Mouse (Mus musculus) MEL (cell line): ENCODE data around the gene Nes. TPM values are rescaled to one million over a fixed set of nuclear protein-coding genes. Genes with fewer than 3 reads are reported as not detected.

Experiments
- DNase-seq: peaks from one replicate; pipeline ENCODE4 v3.0.0; 2011; ENCODE audit warnings: low read depth, low spot score
- H3K27ac ChIP-seq: 2 replicates; pipeline ENCODE4 v1.5.1; 2012; ENCODE audit warnings: low read depth, mild to moderate bottlenecking, control low read depth, low read length, moderate library complexity; ENCODE audit not compliant: control insufficient read depth
- H3K27me3 ChIP-seq, 2 experiments: fragments of 150-350 bp in 1 of 2; sonication (generic) in 1 of 2; 2 replicates each; pipeline ENCODE4 v1.6.1; 2012; ENCODE audit warnings: low read length in 2 of 2, mild to moderate bottlenecking in 2 of 2, improper control_type of control experiment in 1 of 2, moderate library complexity in 1 of 2; ENCODE audit not compliant: insufficient read depth in 2 of 2, control insufficient read depth in 1 of 2
- H3K36me3 ChIP-seq, 2 experiments: 2 replicates each; pipeline ENCODE4 v1.6.1; 2012 to 2014; ENCODE audit warnings: low read length in 2 of 2, improper control_type of control experiment in 1 of 2, inconsistent platforms in 1 of 2, mild to moderate bottlenecking in 1 of 2; ENCODE audit not compliant: insufficient read depth in 2 of 2, control insufficient read depth in 1 of 2
- H3K4me1 ChIP-seq, 2 experiments: fragments of 150-350 bp in 1 of 2; sonication (generic) in 1 of 2; 2 replicates each; pipeline ENCODE4 v1.6.1; 2012; ENCODE audit warnings: low read length in 2 of 2, improper control_type of control experiment in 1 of 2, mild to moderate bottlenecking in 1 of 2; ENCODE audit not compliant: insufficient read depth in 2 of 2, control insufficient read depth in 1 of 2
- H3K4me3 ChIP-seq, 2 experiments: fragments of 150-350 bp in 1 of 2; sonication (generic) in 1 of 2; 2 replicates each; pipeline ENCODE4 v1.5.1; 2012; ENCODE audit warnings: low read depth in 2 of 2, low read length in 2 of 2, mild to moderate bottlenecking in 2 of 2, moderate library complexity in 2 of 2, control low read depth in 1 of 2, improper control_type of control experiment in 1 of 2; ENCODE audit not compliant: control insufficient read depth in 1 of 2, insufficient read depth in 1 of 2
- H3K79me2 ChIP-seq: 2 replicates; pipeline ENCODE4 v1.6.1; 2012; ENCODE audit warnings: mild to moderate bottlenecking, low read length, moderate library complexity; ENCODE audit not compliant: control insufficient read depth, poor library complexity, insufficient read depth
- H3K9ac ChIP-seq: 2 replicates; pipeline ENCODE4 v1.6.1; 2012; ENCODE audit warnings: low read depth, mild to moderate bottlenecking, control low read depth, low read length, moderate library complexity; ENCODE audit not compliant: control insufficient read depth, poor library complexity, severe bottlenecking
- H3K9me3 ChIP-seq: fragments of 150-350 bp; sonication (generic); replicated peaks from 2 replicates; pipeline ENCODE4 v1.6.1; 2012; ENCODE audit warnings: mild to moderate bottlenecking, low read length, improper control_type of control experiment, moderate library complexity; ENCODE audit not compliant: insufficient read depth
- BHLHE40 ChIP-seq: IDR thresholded peaks from 2 replicates; pipeline ENCODE4 v1.6.1; 2012; ENCODE audit warnings: low read depth, mild to moderate bottlenecking, inconsistent platforms, low read length, improper control_type of control experiment, borderline replicate concordance
- CHD1 ChIP-seq: IDR thresholded peaks from 2 replicates; pipeline ENCODE4 v1.6.1; 2012; ENCODE audit warnings: low read depth, mild to moderate bottlenecking, inconsistent platforms, low read length, improper control_type of control experiment
- CHD2 ChIP-seq: IDR thresholded peaks from 2 replicates; pipeline ENCODE4 v1.6.1; 2011; ENCODE audit warnings: low read length, improper control_type of control experiment
- CTCF ChIP-seq, 3 experiments: IDR thresholded peaks in 2 of 3; conservative IDR thresholded peaks in 1 of 3; 2 replicates each; pipeline ENCODE4 v1.5.1; 2011 to 2012; ENCODE audit warnings: low read length in 3 of 3, low read depth in 2 of 3, mild to moderate bottlenecking in 2 of 3, improper control_type of control experiment in 1 of 3, inconsistent platforms in 1 of 3, mixed read lengths in 1 of 3, moderate library complexity in 1 of 3; ENCODE audit not compliant: control insufficient read depth in 1 of 3, insufficient read depth in 1 of 3, poor library complexity in 1 of 3, severe bottlenecking in 1 of 3
- JUND ChIP-seq: IDR thresholded peaks from 2 replicates; pipeline ENCODE4 v1.6.1; 2011; ENCODE audit warnings: low read depth, mild to moderate bottlenecking, improper control_type of control experiment, low read length
- MAZ ChIP-seq: IDR thresholded peaks from 2 replicates; pipeline ENCODE4 v1.6.1; 2012; ENCODE audit warnings: low read depth, mild to moderate bottlenecking, inconsistent platforms, low read length, improper control_type of control experiment
- MEF2A ChIP-seq: IDR thresholded peaks from 2 replicates; pipeline ENCODE4 v1.6.1; 2014; ENCODE audit warnings: low read depth, mild to moderate bottlenecking, inconsistent platforms, low read length, improper control_type of control experiment; ENCODE audit not compliant: poor library complexity, insufficient replicate concordance, severe bottlenecking; ENCODE audit errors: extremely low read depth
- MXI1 ChIP-seq: IDR thresholded peaks from 2 replicates; pipeline ENCODE4 v1.6.1; 2011; ENCODE audit warnings: mild to moderate bottlenecking, low read depth, low read length, improper control_type of control experiment
- MYC ChIP-seq: IDR thresholded peaks from 2 replicates; pipeline ENCODE4 v1.6.1; 2011; ENCODE audit warnings: low read depth, mild to moderate bottlenecking, low read length, improper control_type of control experiment, moderate library complexity
- POLR2A ChIP-seq, 2 experiments: IDR thresholded peaks; 2 replicates each; pipeline ENCODE4 v1.6.1; 2011 to 2012; ENCODE audit warnings: low read length in 2 of 2, mild to moderate bottlenecking in 2 of 2, control low read depth in 1 of 2, improper control_type of control experiment in 1 of 2, low read depth in 1 of 2, moderate library complexity in 1 of 2; ENCODE audit not compliant: control insufficient read depth in 1 of 2, insufficient read depth in 1 of 2, poor library complexity in 1 of 2
- RAD21 ChIP-seq: IDR thresholded peaks from 2 replicates; pipeline ENCODE4 v1.6.1; 2011; ENCODE audit warnings: mild to moderate bottlenecking, low read depth, low read length, improper control_type of control experiment
- RCOR1 ChIP-seq: IDR thresholded peaks from 2 replicates; pipeline ENCODE4 v1.6.1; 2012; ENCODE audit warnings: low read depth, mild to moderate bottlenecking, inconsistent platforms, low read length, improper control_type of control experiment
- SIN3A ChIP-seq: IDR thresholded peaks from 2 replicates; pipeline ENCODE4 v1.6.1; 2012; ENCODE audit warnings: low read length, improper control_type of control experiment, inconsistent platforms
- TAL1 ChIP-seq: IDR thresholded peaks from 2 replicates; pipeline ENCODE4 v1.6.1; 2012; ENCODE audit warnings: mild to moderate bottlenecking, inconsistent platforms, low read length, moderate library complexity, mixed read lengths
- TBP ChIP-seq: IDR thresholded peaks from 2 replicates; pipeline ENCODE4 v1.8.0; 2011; ENCODE audit warnings: low read depth, low read length, improper control_type of control experiment
- TCF12 ChIP-seq: IDR thresholded peaks from 2 replicates; pipeline ENCODE4 v1.6.1; 2014; ENCODE audit warnings: low read depth, mild to moderate bottlenecking, inconsistent platforms, low read length, improper control_type of control experiment, moderate library complexity
- USF1 ChIP-seq: IDR thresholded peaks from 2 replicates; pipeline ENCODE4 v1.6.1; 2014; ENCODE audit warnings: low read depth, mild to moderate bottlenecking, inconsistent platforms, low read length, improper control_type of control experiment, moderate library complexity
- USF2 ChIP-seq, 2 experiments: IDR thresholded peaks; 2 replicates each; pipeline ENCODE4 v1.6.1; 2011 to 2012; ENCODE audit warnings: improper control_type of control experiment in 2 of 2, low read length in 2 of 2, borderline replicate concordance in 1 of 2, inconsistent platforms in 1 of 2, low read depth in 1 of 2, mild to moderate bottlenecking in 1 of 2; ENCODE audit not compliant: insufficient read depth in 1 of 2
- ZC3H11A ChIP-seq: IDR thresholded peaks from 2 replicates; pipeline ENCODE4 v1.6.1; 2012; ENCODE audit warnings: low read depth, mild to moderate bottlenecking, inconsistent platforms, low read length, improper control_type of control experiment
- ZKSCAN1 ChIP-seq: IDR thresholded peaks from 2 replicates; pipeline ENCODE4 v1.6.1; 2012; ENCODE audit warnings: low read depth, mild to moderate bottlenecking, inconsistent platforms, low read length, improper control_type of control experiment, moderate library complexity
- ZNF384 ChIP-seq: IDR thresholded peaks from 2 replicates; pipeline ENCODE4 v1.6.1; 2012; ENCODE audit warnings: low read depth, mild to moderate bottlenecking, inconsistent platforms, low read length, improper control_type of control experiment
- polyA plus RNA-seq, 2 experiments: library from polyadenylated mRNA; stranded (reverse) in 1 of 2; unstranded in 1 of 2; fragments of >175 nt in 1 of 2; fragments of >200 nt in 1 of 2; gene quantifications; 2 replicates each; pipeline versions ENCODE4 v1.2.1 to v1.2.4; 2012; ENCODE audit warnings: low replicate concordance in 2 of 2, low read depth in 1 of 2; ENCODE audit not compliant: insufficient read length in 2 of 2, insufficient read depth in 1 of 2, missing spikeins in 1 of 2
- total RNA-seq: library from RNA; depleted of rRNA; stranded (reverse); fragments of 300-350 nt; gene quantifications from 2 replicates; pipeline ENCODE4 v1.2.3, GENCODE M21; 2012

Gene Nes
- total and polyA plus RNA-seq, 3 experiments, result 0.01 TPM; not detected in 2

DNA sequence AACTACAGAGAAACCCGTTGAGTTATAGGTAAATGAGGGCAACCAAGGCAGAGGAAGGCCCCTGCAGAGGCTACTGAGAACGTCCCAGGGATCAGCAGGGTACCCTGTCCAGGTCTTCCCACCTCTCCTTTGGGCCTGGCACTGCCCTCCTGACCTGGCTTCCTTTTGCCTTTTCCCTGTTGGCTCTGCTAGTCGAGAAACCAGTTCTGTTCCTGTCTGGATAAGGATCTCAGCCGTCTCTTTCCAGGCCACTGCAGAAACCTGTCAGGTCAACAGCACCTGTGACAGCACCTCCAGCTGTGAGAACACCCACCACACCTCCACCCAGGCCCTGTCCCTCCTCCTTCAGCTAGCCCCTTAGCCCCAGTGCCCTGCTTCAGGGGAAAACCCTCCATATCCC, 12.4 kb upstream of the Nes start:
- no peak for DNase-seq
- H3K79me2 ChIP-seq, result no peaks in the 10 kb centered on the region
- H3K4me3 ChIP-seq, result no peak overlapping the region
- H3K27me3 ChIP-seq, result no peaks in the 10 kb centered on the region
- H3K9ac ChIP-seq, result no peak overlapping the region
- H3K36me3 ChIP-seq, result no peaks in the 10 kb centered on the region
- no peaks in the 10 kb centered on the region for H3K9me3 ChIP-seq
- TF ChIP-seq ZKSCAN1 (no peak), RCOR1 (no peak), TBP (no peak), USF2 (IDR thresholded peaks at IDR 0.05; ENCODE audit: borderline replicate concordance in 1 of 2, insufficient read depth in 1 of 2, low read depth in 1 of 2, low read length in 2 of 2) (no peak), BHLHE40 (no peak), MYC (no peak), MEF2A (no peak), CTCF (IDR thresholded peaks at IDR 0.05 in 2 of 3, conservative IDR thresholded peaks at IDR 0.05 in 1 of 3; ENCODE audit: control insufficient read depth in 1 of 3, insufficient read depth in 1 of 3, low read depth in 2 of 3, low read length in 3 of 3, poor library complexity in 1 of 3, severe bottlenecking in 1 of 3) (no peak), SIN3A (no peak)
- no peak overlapping the region for H3K27ac ChIP-seq
- peaks cover 0 to 10% of the 10 kb centered on the region in 2 experiments; a peak in 2 of 4 replicates for H3K4me1 ChIP-seq

DNA sequence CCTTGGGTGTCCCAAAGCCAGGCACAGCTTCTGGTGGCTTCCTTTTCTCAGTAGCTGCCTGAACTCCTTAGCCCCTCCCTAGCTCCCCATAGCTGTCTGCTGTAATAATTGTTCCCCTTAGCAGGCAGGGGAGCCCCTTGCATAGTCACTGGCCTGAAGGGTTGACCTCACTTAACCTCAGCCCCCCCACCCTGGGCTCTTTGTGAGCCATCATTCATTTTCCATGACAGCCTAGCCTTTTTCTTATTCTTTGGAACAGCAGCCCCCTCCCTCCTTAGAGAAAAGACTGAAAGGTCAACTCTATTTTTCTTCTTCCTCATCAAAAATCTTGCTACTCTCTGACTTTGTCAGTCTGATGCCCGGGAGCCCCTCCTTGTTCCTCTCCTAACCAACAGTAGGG, 11.9 kb upstream of the Nes start:
- Histone ChIP-seq H3K27me3 (no peaks in the 10 kb centered on the region), H3K4me3 (no peak overlapping the region), H3K4me1 (peaks cover 0 to 10% of the 10 kb centered on the region in 2 experiments; a peak in 2 of 4 replicates), H3K9me3 (no peaks in the 10 kb centered on the region), H3K9ac (no peak overlapping the region), H3K36me3 (no peaks in the 10 kb centered on the region), H3K27ac (no peak overlapping the region), H3K79me2 (no peaks in the 10 kb centered on the region)
- DNase-seq, result no peak
- TF ChIP-seq CHD2 (no peak), CHD1 (no peak), TBP (no peak)

DNA sequence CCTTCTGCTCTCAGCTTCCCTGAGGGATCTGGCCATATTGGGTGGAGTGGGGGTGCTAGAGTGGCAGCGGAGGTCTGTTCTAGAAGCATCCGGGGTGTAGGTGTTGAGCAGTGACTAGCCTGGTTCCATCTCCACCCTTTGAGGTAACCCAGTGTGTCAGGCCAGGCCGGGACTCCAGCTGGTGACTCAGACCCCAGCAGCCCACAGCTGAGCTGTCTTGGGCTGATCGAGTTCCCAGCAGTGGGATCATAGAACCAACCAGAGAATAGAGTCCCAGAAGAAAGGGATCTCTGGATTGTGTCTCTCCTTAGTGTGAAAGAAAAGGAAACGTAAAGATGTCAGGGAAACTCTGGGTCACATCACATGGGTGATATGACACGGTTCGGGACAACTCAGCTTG, 11.5 kb upstream of the Nes start:
- Histone ChIP-seq H3K27me3 (no peaks in the 10 kb centered on the region; a peak in 1 of 4 replicates), H3K4me1 (peaks cover 0 to 10% of the 10 kb centered on the region in 2 experiments; a peak in 2 of 4 replicates), H3K9ac (no peak overlapping the region), H3K36me3 (no peaks in the 10 kb centered on the region), H3K79me2 (no peaks in the 10 kb centered on the region), H3K4me3 (no peak overlapping the region), H3K9me3 (no peaks in the 10 kb centered on the region), H3K27ac (no peak overlapping the region)
- TF ChIP-seq MYC, result no peak
- no peak for TF ChIP-seq POLR2A (IDR thresholded peaks at IDR 0.05; ENCODE audit: control insufficient read depth in 1 of 2, insufficient read depth in 1 of 2, low read depth in 1 of 2, low read length in 2 of 2, poor library complexity in 1 of 2)
- no peak for TF ChIP-seq USF1
- no peak for TF ChIP-seq TCF12
- no peak for TF ChIP-seq BHLHE40
- no peak for TF ChIP-seq RAD21
- TF ChIP-seq TAL1, result no peak
- no peak for TF ChIP-seq JUND
- TF ChIP-seq MXI1, result no peak
- no peak for TF ChIP-seq USF2 (IDR thresholded peaks at IDR 0.05; ENCODE audit: borderline replicate concordance in 1 of 2, insufficient read depth in 1 of 2, low read depth in 1 of 2, low read length in 2 of 2)
- TF ChIP-seq ZC3H11A, result no peak
- no peak for TF ChIP-seq MAZ
- TF ChIP-seq RCOR1, result no peak
- no peak for TF ChIP-seq ZNF384
- DNase-seq, result no peak
